Comparison of ENCODE assay signal across 14 mouse cellular contexts in the genomic region with DNA sequence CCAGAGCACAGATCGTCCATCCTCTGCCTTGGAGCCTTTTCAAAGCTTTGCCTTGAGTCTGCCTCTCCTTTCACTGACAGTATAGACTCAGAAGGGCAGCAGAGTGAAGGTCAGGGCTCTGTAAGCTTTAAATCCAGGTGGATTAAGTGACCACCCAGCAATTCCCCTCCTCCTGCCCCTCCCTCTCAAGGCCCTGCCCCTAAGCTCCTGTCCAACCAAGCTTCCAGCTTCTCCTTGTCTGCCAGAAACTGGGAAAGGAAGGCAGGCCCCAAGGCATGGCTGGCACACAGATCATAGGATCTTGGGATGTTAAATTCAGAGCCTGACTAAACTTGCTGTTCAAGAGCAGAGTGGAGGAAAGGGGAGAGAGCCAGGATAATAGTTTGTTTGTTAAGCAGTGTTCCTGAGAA. TPM values are rescaled to one million over a fixed set of nuclear protein-coding genes. Genes with fewer than 3 reads are reported as not detected.
DNase-seq lines count a peak whose midpoint lies in the region; ATAC-seq lines count a peak whose summit lies in the region.
"Had no signal": no experiment of that assay in that cellular context is flagged by ENCODE, and none has a peak within 500 bp of the region (broad histone marks: within the 10 kb centered on the region; RNA-seq: fewer than 3 reads in every experiment).

No protein-coding gene starts in this region.

- H3K36me3 ChIP-seq in heart, embryonic 16.5 days (ENCODE audit: control insufficient read depth, insufficient read depth), result no peaks in the 10 kb centered on the region
- H3K36me3 ChIP-seq in kidney, embryonic 16.5 days (ENCODE audit: insufficient read depth, low read length), result no peaks in the 10 kb centered on the region
- H3K36me3 ChIP-seq: midbrain, embryonic 12.5 days had no signal

- H3K9ac ChIP-seq in heart, embryonic 16.5 days (ENCODE audit: low read length), result peak overlapping the region; percentile 30; the same call in 1 of the 2 replicates
- H3K9ac ChIP-seq in kidney, embryonic 16.5 days (replicated peaks; ENCODE audit: low read length), result peak overlapping the region; percentile 39
- H3K9ac ChIP-seq: midbrain, embryonic 12.5 days had no signal

- peaks cover 13% of the 10 kb centered on the region for H3K27me3 ChIP-seq in heart, embryonic 16.5 days (ENCODE audit: control insufficient read depth, insufficient read depth, low read length)
- peaks cover 21% of the 10 kb centered on the region for H3K27me3 ChIP-seq in kidney, embryonic 16.5 days (ENCODE audit: insufficient read depth, low read length)

- H3K4me3 ChIP-seq in heart, embryonic 16.5 days (ENCODE audit: low read length), result no peak overlapping the region
- no peak overlapping the region for H3K4me3 ChIP-seq in kidney, embryonic 16.5 days (ENCODE audit: low read length)
- H3K4me3 ChIP-seq: midbrain, embryonic 12.5 days had no signal

- no peak overlapping the region for H3K4me2 ChIP-seq in heart, embryonic 16.5 days (ENCODE audit: low read depth, low read length)
- H3K4me2 ChIP-seq in kidney, embryonic 16.5 days (replicated peaks; ENCODE audit: low read depth, low read length), result no peak overlapping the region
- H3K4me2 ChIP-seq: liver, embryonic 11.5 days; midbrain, embryonic 12.5 days had no signal

- no peaks in the 10 kb centered on the region for H3K9me3 ChIP-seq in heart, embryonic 16.5 days (replicated peaks; ENCODE audit: control insufficient read depth, low read length)
- no peaks in the 10 kb centered on the region for H3K9me3 ChIP-seq in kidney, embryonic 16.5 days (ENCODE audit: low read length)
- H3K9me3 ChIP-seq: midbrain, embryonic 12.5 days had no signal

- ATAC-seq in heart, embryonic 16.5 days (replicated peaks; ENCODE audit: extremely low read depth, insufficient read depth, low FRiP score), result no peak
- ATAC-seq in kidney, embryonic 16.5 days (ENCODE audit: low FRiP score, low TSS enrichment), result 0 out of 2 replicates have a peak, but pooled peaks have one; percentile 24

- no peak overlapping the region for H3K27ac ChIP-seq in heart, embryonic 16.5 days (ENCODE audit: low read length)
- H3K27ac ChIP-seq in kidney, embryonic 16.5 days (ENCODE audit: low read length), result peak overlapping the region; percentile 6; the same call in 1 of the 2 replicates
- H3K27ac ChIP-seq: midbrain, embryonic 12.5 days had no signal

- DNase-seq in heart, adult 9 months (ENCODE audit: low spot score in 2 of 2), result no peak
- peak; percentile 56 for DNase-seq in urinary bladder, postnatal 14 days (ENCODE audit: low spot score)
- no peak for DNase-seq in urinary bladder, adult 2 months (ENCODE audit: low spot score)
- DNase-seq in yolk sac, embryonic 10.5 days (ENCODE audit: low spot score), result peak; percentile 65
- no peak for DNase-seq in cerebellum, adult 9-11 months
- no peak for DNase-seq in adrenal gland, postnatal 25 days
- DNase-seq: cerebellum, postnatal 25 days; thymus, postnatal 14 days had no signal

- 41% methylated on average over 1 of the region's 1 CpGs for WGBS in heart, embryonic 16.5 days
- 8% methylated on average over 1 of the region's 1 CpGs for WGBS in kidney, embryonic 16.5 days

- peaks cover 6% of the 10 kb centered on the region for H3K4me1 ChIP-seq in heart, embryonic 16.5 days (ENCODE audit: control insufficient read depth, insufficient read depth, low read length)
- H3K4me1 ChIP-seq in kidney, embryonic 16.5 days (ENCODE audit: insufficient read depth, low read length), result peaks cover 27% of the 10 kb centered on the region

RNA-seq across cellular contexts. Expression of a gene that starts 5.1 kb away (rescaled TPM):
- polyA plus RNA-seq in heart, embryonic 16.5 days (2015; fragmentation: Nextera tagmentation; extraction: Ambion mirVana), result not detected in 2 replicates
- polyA plus RNA-seq in urinary bladder, adult 2 months (2012; rRNA removed), result not detected in 2 replicates
- not detected in 2 replicates for polyA plus RNA-seq in kidney, embryonic 16.5 days (2015; fragmentation: Nextera tagmentation; extraction: Ambion mirVana)
- total RNA-seq in adrenal gland, postnatal 25 days (2021), result not detected in 2 replicates
- total RNA-seq: adrenal gland, postnatal 36 days; gastrocnemius, adult 18-20 months had no signal
- polyA plus RNA-seq: liver, embryonic 11.5 days; midbrain, embryonic 12.5 days had no signal

RNA-seq across cellular contexts. Expression of a gene that starts 5.6 kb away (rescaled TPM):
- polyA plus RNA-seq in heart, embryonic 16.5 days (2015; fragmentation: Nextera tagmentation; extraction: Ambion mirVana), result 0.11 and 0.18 TPM in 2 replicates
- 100 and 116 TPM in 2 replicates for polyA plus RNA-seq in urinary bladder, adult 2 months (2012; rRNA removed)
- polyA plus RNA-seq in kidney, embryonic 16.5 days (2015; fragmentation: Nextera tagmentation; extraction: Ambion mirVana), result 0.76 and 0.80 TPM in 2 replicates
- 29.0 and 79.3 TPM in 2 replicates for total RNA-seq in adrenal gland, postnatal 25 days (2021)
- polyA plus RNA-seq: midbrain, embryonic 12.5 days had no signal

RNA-seq across cellular contexts. Expression of a gene that starts 7.3 kb away (rescaled TPM):
- 3.9 and 4.4 TPM in 2 replicates for polyA plus RNA-seq in heart, embryonic 16.5 days (2015; fragmentation: Nextera tagmentation; extraction: Ambion mirVana)
- 52.7 and 54.4 TPM in 2 replicates for polyA plus RNA-seq in urinary bladder, adult 2 months (2012; rRNA removed)
- polyA plus RNA-seq in kidney, embryonic 16.5 days (2015; fragmentation: Nextera tagmentation; extraction: Ambion mirVana), result 11.2 and 13.4 TPM in 2 replicates
- 18.9 and 33.6 TPM in 2 replicates for total RNA-seq in adrenal gland, postnatal 25 days (2021)

RNA-seq across cellular contexts. Expression of a gene that starts 7.9 kb away (rescaled TPM):
- 3.1 and 4.2 TPM in 2 replicates for polyA plus RNA-seq in heart, embryonic 16.5 days (2015; fragmentation: Nextera tagmentation; extraction: Ambion mirVana)
- 0.47 and 0.54 TPM in 2 replicates for polyA plus RNA-seq in urinary bladder, adult 2 months (2012; rRNA removed)
- 1.0 and 1.3 TPM in 2 replicates for polyA plus RNA-seq in kidney, embryonic 16.5 days (2015; fragmentation: Nextera tagmentation; extraction: Ambion mirVana)
- 0.27 TPM in 1 of 2 replicates, not detected in the other for total RNA-seq in adrenal gland, postnatal 25 days (2021)

RNA-seq across cellular contexts. Expression of a gene that starts 17.0 kb away (rescaled TPM):
- polyA plus RNA-seq in heart, embryonic 16.5 days (2015; fragmentation: Nextera tagmentation; extraction: Ambion mirVana), result 132 and 134 TPM in 2 replicates
- polyA plus RNA-seq in urinary bladder, adult 2 months (2012; rRNA removed), result 47.8 and 58.4 TPM in 2 replicates
- polyA plus RNA-seq in kidney, embryonic 16.5 days (2015; fragmentation: Nextera tagmentation; extraction: Ambion mirVana), result 206 and 230 TPM in 2 replicates
- total RNA-seq in adrenal gland, postnatal 25 days (2021), result 39.6 and 51.2 TPM in 2 replicates

Comparison
In these comparisons a context has a peak if more than half of its experiments do, and no peak if none do; other contexts are left out.
1. DNase-seq: peak in urinary bladder, postnatal 14 days (single experiment) and yolk sac, embryonic 10.5 days (single experiment); none in heart, adult 9 months (0 of 2), urinary bladder, adult 2 months (single experiment), cerebellum, adult 9-11 months (single experiment) and adrenal gland, postnatal 25 days (single experiment).
2. RNA of a gene that starts 5.6 kb away (polyA plus RNA-seq): 100 to 116 TPM in urinary bladder, adult 2 months; 0.76 to 0.80 TPM in kidney, embryonic 16.5 days and 0.11 to 0.18 TPM in heart, embryonic 16.5 days; every median in the first group is over 10 times any median in the second.